Mouse (Mus musculus): ENCODE results near the gene Snrpa1. TPM values are rescaled to one million over a fixed set of nuclear protein-coding genes. Genes with fewer than 3 reads are reported as not detected.

Gene Snrpa1
- polyA plus RNA-seq, 1 experiment from 2014 or later: 271 TPM

DNA sequence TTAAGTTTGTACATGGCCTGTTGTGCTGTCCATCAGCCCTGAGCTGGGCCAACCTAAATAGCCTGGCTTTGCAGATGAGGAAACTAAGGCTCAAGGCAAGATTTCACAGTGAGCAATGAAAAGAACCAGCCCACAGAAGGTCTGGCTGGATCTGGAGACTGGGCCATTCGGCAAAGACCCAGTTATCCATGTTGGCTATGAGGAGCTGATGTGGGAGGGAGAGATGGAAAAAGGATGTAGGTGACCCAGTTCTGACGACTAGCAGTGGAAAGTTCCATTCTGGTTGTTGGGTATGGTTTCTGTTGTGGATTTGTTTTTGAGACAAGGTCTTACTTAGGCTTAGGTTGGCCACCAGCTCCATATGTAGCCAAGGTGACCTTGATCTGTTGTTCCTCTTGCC, 29.3 kb downstream of the Snrpa1 start:
- no peak for ATAC-seq (ENCODE audit: insufficient number of reproducible peaks, low FRiP score, low TSS enrichment, low read depth)
- no peak overlapping the region for H3K9ac ChIP-seq (ENCODE audit: low read length)
- H3K4me1 ChIP-seq (ENCODE audit: control insufficient read depth, insufficient read depth, low read length): no peaks in the 10 kb centered on the region
- no peak overlapping the region for H3K27ac ChIP-seq (replicated peaks; ENCODE audit: low read depth, low read length)
- H3K4me3 ChIP-seq (ENCODE audit: low read depth, low read length): no peak overlapping the region
- no peak overlapping the region for H3K4me2 ChIP-seq (ENCODE audit: low read depth, severe bottlenecking)
- no peak for DNase-seq (ENCODE audit: low spot score)
- peaks cover 16% of the 10 kb centered on the region; the same call in 1 of the 2 replicates for H3K36me3 ChIP-seq (ENCODE audit: control insufficient read depth, insufficient read depth, low read length)
- no peaks in the 10 kb centered on the region for H3K27me3 ChIP-seq (ENCODE audit: control insufficient read depth, insufficient read depth, low read length)
- H3K9me3 ChIP-seq (ENCODE audit: control insufficient read depth, low read length): no peaks in the 10 kb centered on the region
- 85% methylated on average over 2 of the region's 2 CpGs for WGBS

DNA sequence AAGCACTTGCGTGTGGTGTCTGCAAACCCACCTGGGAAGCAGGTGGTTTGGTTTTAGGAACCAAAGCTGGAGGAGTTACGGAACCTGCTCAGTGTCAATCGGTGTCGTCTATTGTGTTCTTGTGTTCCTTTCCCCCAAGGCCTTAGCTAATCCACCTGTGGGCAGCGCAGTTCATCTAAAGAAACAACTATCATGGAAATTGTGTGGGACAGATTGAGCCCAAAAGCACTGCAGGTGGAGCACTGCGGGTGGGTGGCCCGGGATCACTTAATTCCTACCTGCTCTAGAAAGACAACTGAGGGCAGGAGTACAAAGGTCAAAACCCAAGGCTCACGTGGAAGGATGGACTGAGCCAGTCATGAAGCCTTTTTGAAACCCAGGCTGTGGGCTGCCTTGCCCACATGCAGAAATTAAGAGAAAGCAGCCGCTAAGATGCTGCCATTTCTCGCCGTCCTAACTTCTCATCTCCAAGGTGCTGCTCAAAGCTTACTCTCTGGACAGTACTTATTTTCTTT, 31.9 kb downstream of the Snrpa1 start:
- no peaks in the 10 kb centered on the region for H3K27me3 ChIP-seq (ENCODE audit: control insufficient read depth, insufficient read depth, low read length)
- H3K27ac ChIP-seq (replicated peaks; ENCODE audit: low read depth, low read length): no peak overlapping the region
- no peak for DNase-seq (ENCODE audit: low spot score)
- H3K4me3 ChIP-seq (ENCODE audit: low read depth, low read length): no peak overlapping the region
- no peak for ATAC-seq (ENCODE audit: insufficient number of reproducible peaks, low FRiP score, low TSS enrichment, low read depth)
- H3K4me1 ChIP-seq (ENCODE audit: control insufficient read depth, insufficient read depth, low read length): no peaks in the 10 kb centered on the region
- peaks cover 11% of the 10 kb centered on the region; the same call in 1 of the 2 replicates for H3K36me3 ChIP-seq (ENCODE audit: control insufficient read depth, insufficient read depth, low read length)
- H3K9ac ChIP-seq (ENCODE audit: low read length): no peak overlapping the region
- 90% methylated on average over 11 of the region's 11 CpGs for WGBS
- no peak overlapping the region for H3K4me2 ChIP-seq (ENCODE audit: low read depth, severe bottlenecking)
- no peaks in the 10 kb centered on the region for H3K9me3 ChIP-seq (ENCODE audit: control insufficient read depth, low read length)

DNA sequence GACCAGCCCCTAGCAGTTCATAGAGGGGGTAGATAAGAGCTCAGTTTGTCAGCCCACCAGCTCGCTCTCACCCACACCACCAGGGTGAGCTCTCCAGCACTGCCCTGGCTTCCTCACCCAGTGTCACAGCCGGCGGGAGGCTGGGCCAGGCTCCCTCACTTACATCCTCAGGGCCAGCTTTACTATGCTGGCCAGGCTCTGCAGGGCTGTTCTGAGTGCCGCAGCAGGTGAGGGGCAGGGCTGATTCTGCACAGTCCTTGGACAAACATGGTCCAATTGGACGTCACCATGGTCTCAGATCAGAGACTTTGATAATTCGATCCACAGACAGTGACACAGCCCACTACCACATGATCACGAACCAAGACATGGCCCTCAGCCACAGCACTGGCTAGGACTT, 32.8 kb downstream of the Snrpa1 start:
- no peak overlapping the region for H3K4me2 ChIP-seq (ENCODE audit: low read depth, severe bottlenecking)
- H3K27ac ChIP-seq (replicated peaks; ENCODE audit: low read depth, low read length): no peak overlapping the region
- H3K4me1 ChIP-seq (ENCODE audit: control insufficient read depth, insufficient read depth, low read length): no peaks in the 10 kb centered on the region
- DNase-seq (ENCODE audit: low spot score) (no peak), ATAC-seq (ENCODE audit: insufficient number of reproducible peaks, low FRiP score, low TSS enrichment, low read depth) (no peak)
- H3K4me3 ChIP-seq (ENCODE audit: low read depth, low read length): no peak overlapping the region
- WGBS: 85% methylated on average over 7 of the region's 7 CpGs
- no peak overlapping the region for H3K9ac ChIP-seq (ENCODE audit: low read length)
- peaks cover 11% of the 10 kb centered on the region; the same call in 1 of the 2 replicates for H3K36me3 ChIP-seq (ENCODE audit: control insufficient read depth, insufficient read depth, low read length)
- H3K9me3 ChIP-seq (ENCODE audit: control insufficient read depth, low read length): no peaks in the 10 kb centered on the region
- no peaks in the 10 kb centered on the region for H3K27me3 ChIP-seq (ENCODE audit: control insufficient read depth, insufficient read depth, low read length)

- no peaks in the 10 kb centered on the region for H3K4me1 ChIP-seq (ENCODE audit: control insufficient read depth, insufficient read depth, low read length)
- no peak overlapping the region for H3K27ac ChIP-seq (replicated peaks; ENCODE audit: low read depth, low read length)
- no peaks in the 10 kb centered on the region for H3K9me3 ChIP-seq (ENCODE audit: control insufficient read depth, low read length)
- no peaks in the 10 kb centered on the region for H3K27me3 ChIP-seq (ENCODE audit: control insufficient read depth, insufficient read depth, low read length)
- H3K4me3 ChIP-seq (ENCODE audit: low read depth, low read length): no peak overlapping the region
- H3K9ac ChIP-seq (ENCODE audit: low read length): no peak overlapping the region
- WGBS: 87% methylated on average over 8 of the region's 8 CpGs
- no peak for DNase-seq (ENCODE audit: low spot score)
- no peak for ATAC-seq (ENCODE audit: insufficient number of reproducible peaks, low FRiP score, low TSS enrichment, low read depth)
- H3K4me2 ChIP-seq (ENCODE audit: low read depth, severe bottlenecking): no peak overlapping the region
- H3K36me3 ChIP-seq (ENCODE audit: control insufficient read depth, insufficient read depth, low read length): peaks cover 11% of the 10 kb centered on the region; the same call in 1 of the 2 replicates
Observed at GRCm38 (mm10) chr7:66092656-66093055, 33.9 kb downstream of the Snrpa1 start.

- WGBS: 75% methylated on average over 5 of the region's 5 CpGs
- no peaks in the 10 kb centered on the region for H3K9me3 ChIP-seq (ENCODE audit: control insufficient read depth, low read length)
Observed at GRCm38 (mm10) chr7:66094141-66094540, 35.3 kb downstream of the Snrpa1 start.

GRCm38 (mm10) chr7:66098803-66099202, 40.0 kb downstream of the Snrpa1 start:
- no peak for ATAC-seq (ENCODE audit: insufficient number of reproducible peaks, low FRiP score, low TSS enrichment, low read depth)
- WGBS: 85% methylated on average over 7 of the region's 7 CpGs
- H3K27ac ChIP-seq (replicated peaks; ENCODE audit: low read depth, low read length): no peak overlapping the region
- H3K4me2 ChIP-seq (ENCODE audit: low read depth, severe bottlenecking): no peak overlapping the region
- no peak overlapping the region for H3K4me3 ChIP-seq (ENCODE audit: low read depth, low read length)
- no peaks in the 10 kb centered on the region for H3K36me3 ChIP-seq (ENCODE audit: control insufficient read depth, insufficient read depth, low read length)
- H3K27me3 ChIP-seq (ENCODE audit: control insufficient read depth, insufficient read depth, low read length): no peaks in the 10 kb centered on the region
- H3K9me3 ChIP-seq (ENCODE audit: control insufficient read depth, low read length): no peaks in the 10 kb centered on the region
- no peaks in the 10 kb centered on the region for H3K4me1 ChIP-seq (ENCODE audit: control insufficient read depth, insufficient read depth, low read length)
- DNase-seq (ENCODE audit: low spot score): no peak
- no peak overlapping the region for H3K9ac ChIP-seq (ENCODE audit: low read length)

More at GRCm38 (mm10) chr7:66094141-66094540, 35.3 kb downstream of the Snrpa1 start:
- no peak overlapping the region for H3K9ac ChIP-seq (ENCODE audit: low read length)
- no peaks in the 10 kb centered on the region for H3K27me3 ChIP-seq (ENCODE audit: control insufficient read depth, insufficient read depth, low read length)
- ATAC-seq (ENCODE audit: insufficient number of reproducible peaks, low FRiP score, low TSS enrichment, low read depth): no peak
- H3K4me1 ChIP-seq (ENCODE audit: control insufficient read depth, insufficient read depth, low read length): no peaks in the 10 kb centered on the region
- H3K27ac ChIP-seq (replicated peaks; ENCODE audit: low read depth, low read length): no peak overlapping the region
- DNase-seq (ENCODE audit: low spot score): no peak
- no peak overlapping the region for H3K4me3 ChIP-seq (ENCODE audit: low read depth, low read length)
- H3K36me3 ChIP-seq (ENCODE audit: control insufficient read depth, insufficient read depth, low read length): peaks cover 7% of the 10 kb centered on the region; the same call in 1 of the 2 replicates
- H3K4me2 ChIP-seq (ENCODE audit: low read depth, severe bottlenecking): no peak overlapping the region

- no peak for DNase-seq (ENCODE audit: low spot score)
Observed at GRCm38 (mm10) chr7:66101866-66102265, 43.1 kb downstream of the Snrpa1 start.

DNA sequence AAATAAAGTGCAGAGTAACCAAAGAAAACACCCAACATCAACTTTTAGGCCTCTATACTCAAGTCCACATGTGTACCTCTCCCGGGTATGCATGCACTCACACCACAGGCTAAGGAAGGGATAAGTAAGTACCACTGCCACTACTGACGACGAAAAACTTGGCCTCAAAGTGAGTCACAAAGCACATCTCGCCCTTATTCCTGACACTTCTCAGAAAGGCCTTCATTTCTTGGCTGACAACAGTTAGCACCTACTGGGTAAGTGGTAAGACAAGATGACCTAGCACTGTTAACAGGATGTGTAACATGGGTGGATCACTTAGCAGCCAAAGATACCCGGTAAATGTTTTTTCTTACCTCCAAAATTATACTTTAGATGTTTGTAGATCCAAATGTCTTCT, 45.7 kb downstream of the Snrpa1 start:
- ATAC-seq (ENCODE audit: insufficient number of reproducible peaks, low FRiP score, low TSS enrichment, low read depth) (no peak), DNase-seq (ENCODE audit: low spot score) (no peak)
- WGBS: 86% methylated on average over 5 of the region's 5 CpGs
- no peaks in the 10 kb centered on the region for H3K9me3 ChIP-seq (ENCODE audit: control insufficient read depth, low read length)
- no peaks in the 10 kb centered on the region for H3K36me3 ChIP-seq (ENCODE audit: control insufficient read depth, insufficient read depth, low read length)
- H3K4me3 ChIP-seq (ENCODE audit: low read depth, low read length): no peak overlapping the region
- H3K27me3 ChIP-seq (ENCODE audit: control insufficient read depth, insufficient read depth, low read length): no peaks in the 10 kb centered on the region
- no peak overlapping the region for H3K27ac ChIP-seq (replicated peaks; ENCODE audit: low read depth, low read length)
- H3K9ac ChIP-seq (ENCODE audit: low read length): no peak overlapping the region
- H3K4me2 ChIP-seq (ENCODE audit: low read depth, severe bottlenecking): no peak overlapping the region
- H3K4me1 ChIP-seq (ENCODE audit: control insufficient read depth, insufficient read depth, low read length): no peaks in the 10 kb centered on the region

More at GRCm38 (mm10) chr7:66101866-66102265, 43.1 kb downstream of the Snrpa1 start:
- 11% methylated on average over 4 of the region's 4 CpGs for WGBS
- H3K9ac ChIP-seq (ENCODE audit: low read length): no peak overlapping the region
- no peak overlapping the region for H3K4me2 ChIP-seq (ENCODE audit: low read depth, severe bottlenecking)
- no peak overlapping the region for H3K4me3 ChIP-seq (ENCODE audit: low read depth, low read length)
- no peaks in the 10 kb centered on the region for H3K27me3 ChIP-seq (ENCODE audit: control insufficient read depth, insufficient read depth, low read length)
- H3K9me3 ChIP-seq (ENCODE audit: control insufficient read depth, low read length): no peaks in the 10 kb centered on the region
- ATAC-seq (ENCODE audit: insufficient number of reproducible peaks, low FRiP score, low TSS enrichment, low read depth): no peak
- no peaks in the 10 kb centered on the region for H3K36me3 ChIP-seq (ENCODE audit: control insufficient read depth, insufficient read depth, low read length)
- no peak overlapping the region for H3K27ac ChIP-seq (replicated peaks; ENCODE audit: low read depth, low read length)
- no peaks in the 10 kb centered on the region for H3K4me1 ChIP-seq (ENCODE audit: control insufficient read depth, insufficient read depth, low read length)

- H3K4me3 ChIP-seq (ENCODE audit: low read depth, low read length): no peak overlapping the region
- no peaks in the 10 kb centered on the region for H3K4me1 ChIP-seq (ENCODE audit: control insufficient read depth, insufficient read depth, low read length)
- no peak overlapping the region for H3K9ac ChIP-seq (ENCODE audit: low read length)
- no peak for DNase-seq (ENCODE audit: low spot score)
- H3K9me3 ChIP-seq (ENCODE audit: control insufficient read depth, low read length): no peaks in the 10 kb centered on the region
- no peak overlapping the region for H3K27ac ChIP-seq (replicated peaks; ENCODE audit: low read depth, low read length)
- H3K4me2 ChIP-seq (ENCODE audit: low read depth, severe bottlenecking): no peak overlapping the region
- no peak for ATAC-seq (ENCODE audit: insufficient number of reproducible peaks, low FRiP score, low TSS enrichment, low read depth)
- H3K36me3 ChIP-seq (ENCODE audit: control insufficient read depth, insufficient read depth, low read length): no peaks in the 10 kb centered on the region
- H3K27me3 ChIP-seq (ENCODE audit: control insufficient read depth, insufficient read depth, low read length): no peaks in the 10 kb centered on the region
- WGBS: 73% methylated on average over 4 of the region's 4 CpGs
Observed at GRCm38 (mm10) chr7:66105771-66106170, 47.0 kb downstream of the Snrpa1 start.

All from limb, embryonic 11.5 days (tissue).